Mouse (Mus musculus): ENCODE measurements around the gene Pald1.
A peak's percentile ranks its signal among the peaks of the same experiment; 100 is the strongest.

Gene Pald1

GRCm38 (mm10) chr10:61369755-61370154, 13.6 kb downstream of the Pald1 start:
- DNase-seq (ENCODE audit: low spot score in 2 of 2): no peak

- DNase-seq (ENCODE audit: low spot score in 2 of 2): no peak
Measured at GRCm38 (mm10) chr10:61365902-61366301, 17.4 kb downstream of the Pald1 start.

DNA sequence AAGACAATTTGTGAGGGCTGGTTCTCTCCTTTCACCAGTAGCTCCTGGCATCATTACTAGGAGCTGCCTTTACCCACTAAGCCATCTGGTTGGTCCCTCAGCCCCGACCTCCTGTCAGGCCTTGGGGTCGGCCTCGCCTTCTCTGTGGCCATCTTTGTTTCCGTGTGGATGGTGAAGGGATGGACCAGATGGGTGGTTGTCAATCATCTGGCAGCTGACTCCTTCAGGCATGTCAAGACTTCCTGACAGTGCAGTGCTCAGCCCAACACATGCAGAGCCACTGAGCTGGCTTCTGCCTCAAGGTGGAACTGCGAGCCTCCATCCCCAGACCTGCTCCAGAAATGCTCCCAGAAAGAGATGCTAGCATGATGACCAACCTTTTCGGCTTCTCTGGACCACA, 18.9 kb downstream of the Pald1 start:
- no peak for DNase-seq (ENCODE audit: low spot score in 2 of 2)

GRCm38 (mm10) chr10:61362992-61363391, 20.3 kb downstream of the Pald1 start:
- DNase-seq (ENCODE audit: low spot score in 2 of 2): no peak

DNA sequence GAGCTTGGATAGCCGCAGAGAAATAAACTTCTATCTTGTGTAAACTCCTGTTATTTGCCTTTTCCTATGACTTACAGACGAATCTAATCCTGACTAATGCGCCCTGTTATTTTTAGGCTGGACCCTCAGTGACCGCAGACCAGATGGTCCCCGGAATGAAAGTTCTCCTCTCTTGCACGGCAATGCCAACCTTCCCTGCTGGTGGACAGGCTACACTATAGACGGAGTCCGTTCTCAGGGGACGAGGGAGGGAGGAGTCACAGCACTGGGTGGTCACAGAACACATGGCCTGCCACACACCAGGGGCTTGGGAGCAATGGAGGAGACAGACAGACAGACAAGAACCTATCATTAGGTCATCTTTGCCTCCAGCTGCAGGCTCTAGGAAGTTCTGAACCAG, 20.8 kb downstream of the Pald1 start:
- DNase-seq (ENCODE audit: low spot score in 2 of 2): no peak

GRCm38 (mm10) chr10:61360667-61361066, 22.7 kb downstream of the Pald1 start:
- no peak for DNase-seq (ENCODE audit: low spot score in 2 of 2)

- no peak for DNase-seq (ENCODE audit: low spot score in 2 of 2)
Measured at GRCm38 (mm10) chr10:61359411-61359810, 23.9 kb downstream of the Pald1 start.

GRCm38 (mm10) chr10:61357658-61358057, 25.7 kb downstream of the Pald1 start:
- no peak for DNase-seq (ENCODE audit: low spot score in 2 of 2)

DNA sequence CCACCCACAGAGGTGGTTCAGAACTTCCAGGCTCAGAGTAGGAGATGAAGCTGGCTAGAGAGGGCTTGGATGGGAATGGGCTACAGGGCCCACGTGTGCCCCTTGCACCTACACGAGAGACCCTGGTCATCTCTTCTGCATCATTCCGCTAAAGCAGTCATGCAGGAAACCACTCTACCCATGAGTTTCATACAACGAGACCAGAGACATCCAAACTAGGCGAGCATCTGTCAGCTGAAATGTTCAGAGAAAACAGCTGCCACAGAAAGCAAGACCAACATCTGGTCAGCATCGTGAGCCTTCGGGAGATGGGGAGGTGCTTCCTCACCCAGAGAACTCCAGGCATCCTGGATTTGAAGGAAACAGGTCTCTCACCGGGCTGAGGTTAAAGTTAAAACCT, 26.8 kb downstream of the Pald1 start:
- no peak for DNase-seq (ENCODE audit: low spot score in 2 of 2)

DNA sequence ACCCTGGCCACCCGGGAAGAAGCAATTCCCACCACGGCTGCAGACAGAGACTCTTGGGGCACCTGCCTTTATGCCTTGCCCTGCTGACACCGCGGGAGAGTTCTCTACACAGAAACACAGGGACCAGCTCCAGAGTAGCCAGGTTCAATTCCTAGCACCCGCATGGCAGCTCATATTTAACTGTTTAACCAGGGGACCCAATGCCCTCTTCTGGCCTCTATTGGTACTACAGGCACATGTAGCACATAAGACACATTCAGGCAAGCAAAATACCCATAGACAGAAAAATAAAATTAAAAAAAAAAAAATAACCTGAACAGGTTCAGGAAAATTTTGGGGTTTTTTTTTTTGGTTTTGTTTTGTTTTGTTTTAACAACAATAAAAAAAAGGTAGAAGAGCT, 27.2 kb downstream of the Pald1 start:
- DNase-seq (ENCODE audit: low spot score in 2 of 2): no peak

DNA sequence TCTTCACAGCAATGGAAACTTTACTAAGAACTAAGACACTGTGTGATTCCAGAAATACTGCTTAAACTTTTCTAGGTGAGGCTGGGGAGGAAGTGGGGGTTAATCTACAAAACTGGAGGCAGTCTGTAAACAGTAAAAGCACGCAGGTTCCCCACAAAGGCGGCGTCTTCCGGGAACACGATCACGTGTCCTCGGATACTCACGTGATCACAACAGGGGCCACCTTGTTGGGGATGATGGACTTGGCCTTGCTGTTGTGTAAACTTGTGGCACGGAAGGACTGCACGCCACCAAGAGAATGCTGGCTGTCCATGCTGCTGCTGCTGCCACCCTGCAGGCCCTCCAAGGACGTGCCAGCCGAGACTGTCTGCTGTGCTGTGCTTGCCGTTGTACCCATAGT, 27.7 kb downstream of the Pald1 start:
- DNase-seq (ENCODE audit: low spot score in 2 of 2): no peak

GRCm38 (mm10) chr10:61351216-61351615, 32.1 kb downstream of the Pald1 start:
- no peak for DNase-seq (ENCODE audit: low spot score in 2 of 2)

DNA sequence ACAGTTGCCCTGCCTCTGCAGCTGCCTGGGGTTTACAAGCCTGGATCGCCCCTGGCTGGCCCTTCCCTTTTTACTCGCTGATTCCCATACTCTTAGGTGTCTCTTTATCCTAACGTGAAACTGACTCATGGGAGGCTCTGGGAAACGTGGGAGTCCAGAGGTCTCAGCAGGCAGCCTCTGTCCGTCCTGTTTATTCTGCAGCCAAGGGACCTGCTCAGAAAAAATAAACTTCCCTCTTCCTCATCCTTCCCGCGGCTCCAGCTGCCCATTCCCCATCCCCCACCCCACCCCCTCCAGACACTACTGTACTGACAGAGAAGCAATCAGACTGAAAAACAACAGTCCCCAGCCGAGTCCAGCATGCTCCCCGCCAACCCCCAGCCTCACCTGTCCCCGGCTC, 37.0 kb downstream of the Pald1 start:
- DNase-seq (ENCODE audit: low spot score in 2 of 2): no peak

- DNase-seq (ENCODE audit: low spot score in 2 of 2): no peak
Measured at GRCm38 (mm10) chr10:61345179-61345578, 38.2 kb downstream of the Pald1 start.

- peak; percentile 58 to 68 for DNase-seq (ENCODE audit: low spot score in 2 of 2)
Measured at GRCm38 (mm10) chr10:61343950-61344349, 39.4 kb downstream of the Pald1 start.

DNA sequence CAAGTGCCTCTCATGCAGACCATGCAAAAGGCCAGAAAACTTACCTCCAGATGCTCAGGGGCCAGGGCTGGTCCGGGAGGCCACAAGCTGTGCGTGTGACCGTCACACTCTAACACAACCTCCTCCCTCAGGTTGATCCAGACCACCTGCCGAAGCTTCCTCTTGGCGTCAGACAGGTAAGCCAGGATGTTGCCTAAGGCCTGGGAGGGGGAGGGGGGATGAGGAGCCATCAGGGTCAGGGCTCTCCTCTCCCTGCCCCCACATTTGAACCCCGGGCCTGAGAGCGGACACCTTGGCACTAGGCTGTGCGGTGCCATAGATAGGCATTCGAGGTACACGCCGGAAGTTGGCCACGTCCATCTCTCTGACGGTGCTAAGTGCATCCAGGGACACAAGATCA, 40.6 kb downstream of the Pald1 start:
- DNase-seq (ENCODE audit: low spot score in 2 of 2): no peak

DNA sequence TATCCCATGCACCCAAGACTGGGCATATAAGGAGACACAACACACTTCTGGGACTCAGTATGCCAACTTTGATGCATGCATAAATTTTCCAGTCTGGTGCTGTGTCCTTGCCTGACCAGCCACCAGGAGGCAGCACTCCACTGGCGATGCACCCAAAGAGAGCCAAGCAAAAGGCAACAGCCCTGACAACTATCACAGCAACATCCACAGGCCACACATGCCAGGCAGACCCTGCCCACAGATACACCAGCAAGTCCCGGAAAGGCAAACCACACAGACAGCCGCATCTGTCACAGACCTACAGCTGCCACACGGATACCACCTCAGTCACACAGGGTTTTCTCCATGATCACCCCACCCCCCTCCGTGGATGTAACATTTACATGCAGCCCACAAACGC, 41.8 kb downstream of the Pald1 start:
- peak; percentile 80 to 84 for DNase-seq (ENCODE audit: low spot score in 2 of 2)

DNA sequence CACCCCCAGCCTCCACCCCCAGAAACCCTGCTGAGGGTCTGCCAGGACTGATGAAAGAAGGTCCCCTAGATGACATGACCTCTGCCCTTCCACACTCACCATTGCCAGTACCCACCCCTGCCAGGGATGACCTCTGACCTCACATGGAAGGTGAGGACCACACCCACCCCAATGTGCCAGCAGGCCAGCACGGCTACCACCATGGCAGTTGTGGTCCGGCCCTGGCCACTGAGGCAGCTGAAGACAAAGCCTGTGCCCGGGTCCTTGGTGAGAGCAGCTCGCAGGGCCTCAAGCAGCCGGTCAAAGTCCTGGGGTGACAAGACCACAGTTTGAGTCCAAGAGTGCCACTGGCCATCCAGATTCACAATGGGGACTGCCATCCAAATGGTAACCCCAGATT, 42.3 kb downstream of the Pald1 start:
- no peak for DNase-seq (ENCODE audit: low spot score in 2 of 2)

DNA sequence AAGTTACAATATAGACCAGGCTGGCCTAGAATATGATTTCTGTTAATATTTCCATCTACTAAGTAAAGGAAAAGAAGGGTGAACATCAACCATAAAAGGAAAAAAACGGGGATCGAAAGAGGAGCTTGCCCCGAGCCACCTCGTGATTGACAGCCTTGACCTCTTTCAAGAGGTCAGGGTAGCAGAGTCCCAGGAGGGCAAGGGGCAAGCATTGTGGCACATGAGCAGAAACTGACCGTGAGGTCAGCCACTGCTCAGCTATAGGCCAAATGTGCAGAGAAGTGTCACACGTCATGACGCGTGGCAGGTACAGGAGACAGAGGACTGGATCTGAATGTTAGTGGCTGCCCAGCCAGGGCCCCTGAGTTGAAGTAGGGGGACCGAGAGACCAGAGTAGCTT, 43.1 kb downstream of the Pald1 start:
- DNase-seq (ENCODE audit: low spot score in 2 of 2): no peak

- DNase-seq (ENCODE audit: low spot score in 2 of 2): no peak
Measured at GRCm38 (mm10) chr10:61339216-61339615, 44.1 kb downstream of the Pald1 start.

- DNase-seq (ENCODE audit: low spot score in 2 of 2): peak; percentile 11 to 18
Measured at GRCm38 (mm10) chr10:61337665-61338064, 45.7 kb downstream of the Pald1 start.

- no peak for DNase-seq (ENCODE audit: low spot score in 2 of 2)
Measured at GRCm38 (mm10) chr10:61336592-61336991, 46.7 kb downstream of the Pald1 start.

DNA sequence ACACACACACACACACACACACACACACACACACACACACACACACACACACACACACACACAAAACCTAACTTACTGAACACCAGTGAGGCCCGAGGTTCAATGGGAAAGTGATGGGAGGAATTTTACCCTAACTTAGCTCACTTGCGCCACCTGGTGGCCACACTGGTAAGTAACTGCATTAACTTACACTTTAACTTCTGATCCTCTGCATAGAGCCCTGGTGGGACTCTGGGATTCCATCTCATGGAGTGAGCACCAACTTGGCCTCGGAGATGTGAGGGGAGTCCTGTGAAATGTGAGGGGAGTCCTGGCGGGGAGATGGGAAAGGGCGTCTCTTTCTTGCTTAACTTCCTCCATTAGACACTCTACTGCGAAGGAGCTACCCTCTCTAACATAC, 47.2 kb downstream of the Pald1 start:
- DNase-seq (ENCODE audit: low spot score in 2 of 2): peak; percentile 87 to 89

DNA sequence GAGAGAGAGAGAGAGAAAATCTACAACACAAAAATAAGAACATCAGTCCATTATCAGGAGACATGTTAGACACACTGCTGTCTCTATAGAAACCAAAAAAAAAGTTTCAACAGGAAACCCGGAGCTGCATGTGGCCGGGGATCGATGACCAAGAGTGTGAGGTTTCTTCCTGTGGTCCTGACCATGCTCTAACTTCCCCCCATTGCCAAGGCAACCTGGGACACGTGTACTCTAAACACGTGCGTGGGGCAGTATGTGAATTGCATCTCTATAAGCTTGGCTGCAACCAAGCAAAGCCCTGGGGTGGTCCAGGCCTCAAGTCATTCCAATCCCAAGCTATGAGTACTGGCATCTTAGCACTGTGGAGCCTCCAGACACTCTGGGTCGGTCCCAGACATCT, 48.8 kb downstream of the Pald1 start:
- DNase-seq (ENCODE audit: low spot score in 2 of 2): no peak

GRCm38 (mm10) chr10:61331046-61331445, 52.3 kb downstream of the Pald1 start:
- DNase-seq (ENCODE audit: low spot score in 2 of 2): peak; percentile 65 to 72

Measured in right cerebral cortex, adult 2 months (tissue).